Mouse (Mus musculus) midbrain, embryonic 16.5 days (tissue): Measurements from ENCODE around the gene Ercc6. TPM values are rescaled to one million over a fixed set of nuclear protein-coding genes. Genes with fewer than 3 reads are reported as not detected.

ENCODE experiments used
- ATAC-seq: fragments of 200-750 bp; cut with Nextera tagmentation; 2 replicates; pipeline ENCODE4 v1.8.0; 2017; ENCODE audit warnings: moderate TSS enrichment
- H3K27ac ChIP-seq: fragments of 300-500 bp; sonication (generic); 2 replicates; pipeline ENCODE4 v1.5.1; 2014; ENCODE audit warnings: mild to moderate bottlenecking, low read length, mixed read lengths
- H3K27me3 ChIP-seq: fragments of 300-500 bp; sonication (generic); 2 replicates; pipeline ENCODE4 v1.6.1; 2014; ENCODE audit warnings: low read depth, low read length, mixed read lengths; ENCODE audit not compliant: control insufficient read depth, insufficient read depth
- H3K36me3 ChIP-seq: fragments of 300-500 bp; sonication (generic); 2 replicates; pipeline ENCODE4 v1.6.1; 2014; ENCODE audit warnings: mild to moderate bottlenecking, low read length, moderate library complexity, mixed read lengths; ENCODE audit not compliant: control insufficient read depth, insufficient read depth
- H3K4me1 ChIP-seq: fragments of 300-500 bp; sonication (generic); 2 replicates; pipeline ENCODE4 v1.6.1; 2014; ENCODE audit warnings: mild to moderate bottlenecking, low read length, mixed read lengths; ENCODE audit not compliant: control insufficient read depth, insufficient read depth
- H3K4me2 ChIP-seq: fragments of 300-500 bp; sonication (generic); 2 replicates; pipeline ENCODE4 v1.6.1; 2014; ENCODE audit warnings: mild to moderate bottlenecking, low read length, mixed read lengths
- H3K4me3 ChIP-seq: fragments of 300-500 bp; sonication (generic); 2 replicates; pipeline ENCODE4 v1.5.1; 2014; ENCODE audit warnings: low read depth, mild to moderate bottlenecking, low read length, moderate library complexity, mixed read lengths
- H3K9ac ChIP-seq: fragments of 300-500 bp; sonication (generic); 2 replicates; pipeline ENCODE4 v1.6.1; 2014; ENCODE audit warnings: low read depth, low read length, mixed read lengths
- H3K9me3 ChIP-seq: fragments of 300-500 bp; sonication (generic); replicated peaks from 2 replicates; pipeline ENCODE4 v1.6.1; 2014; ENCODE audit warnings: mild to moderate bottlenecking, low read length, mixed read lengths; ENCODE audit not compliant: control insufficient read depth, poor library complexity, severe bottlenecking
- WGBS: fragments of 180-500 bp; shearing (Covaris S2); extraction: QIAGEN DNeasy Blood & Tissue Kit; methylation state at CpG from one replicate; pipeline ENCODE4 v1.1.7; 2014; 5-methylcytosine and 5-hydroxymethylcytosine counted together
- polyA plus RNA-seq: library from polyadenylated mRNA; unstranded; fragments of >200 nt; fragmentation: Nextera tagmentation; extraction: Ambion mirVana; gene quantifications from 2 replicates; pipeline ENCODE4 v1.2.1, GENCODE M21; 2015

Ercc6 gene
- polyA plus RNA-seq, 1 experiment from 2014 or later: 30.3 TPM

- 98% methylated on average over 2 of the region's 2 CpGs for WGBS
- Histone ChIP-seq H3K4me1 (no peaks in the 10 kb centered on the region), H3K4me3 (no peak overlapping the region), H3K36me3 (peaks cover 7% of the 10 kb centered on the region), H3K4me2 (no peak overlapping the region), H3K9ac (no peak overlapping the region), H3K27ac (no peak overlapping the region), H3K27me3 (no peaks in the 10 kb centered on the region), H3K9me3 (no peaks in the 10 kb centered on the region)
- no peak for ATAC-seq
Measured at GRCm38 (mm10) chr14:32578420-32578819, 65.1 kb downstream of the Ercc6 start.

- no peaks in the 10 kb centered on the region for H3K4me1 ChIP-seq
- WGBS: 91% methylated on average over 9 of the region's 9 CpGs
- no peaks in the 10 kb centered on the region; the same call in 1 of the 2 replicates for H3K9me3 ChIP-seq
- H3K27ac ChIP-seq: no peak overlapping the region
- H3K4me2 ChIP-seq: no peak overlapping the region
- no peak for ATAC-seq
- no peaks in the 10 kb centered on the region for H3K36me3 ChIP-seq
- no peak overlapping the region for H3K9ac ChIP-seq
- H3K4me3 ChIP-seq: no peak overlapping the region
- H3K27me3 ChIP-seq: no peaks in the 10 kb centered on the region
Measured at GRCm38 (mm10) chr14:32583696-32584095, 70.4 kb downstream of the Ercc6 start.

DNA sequence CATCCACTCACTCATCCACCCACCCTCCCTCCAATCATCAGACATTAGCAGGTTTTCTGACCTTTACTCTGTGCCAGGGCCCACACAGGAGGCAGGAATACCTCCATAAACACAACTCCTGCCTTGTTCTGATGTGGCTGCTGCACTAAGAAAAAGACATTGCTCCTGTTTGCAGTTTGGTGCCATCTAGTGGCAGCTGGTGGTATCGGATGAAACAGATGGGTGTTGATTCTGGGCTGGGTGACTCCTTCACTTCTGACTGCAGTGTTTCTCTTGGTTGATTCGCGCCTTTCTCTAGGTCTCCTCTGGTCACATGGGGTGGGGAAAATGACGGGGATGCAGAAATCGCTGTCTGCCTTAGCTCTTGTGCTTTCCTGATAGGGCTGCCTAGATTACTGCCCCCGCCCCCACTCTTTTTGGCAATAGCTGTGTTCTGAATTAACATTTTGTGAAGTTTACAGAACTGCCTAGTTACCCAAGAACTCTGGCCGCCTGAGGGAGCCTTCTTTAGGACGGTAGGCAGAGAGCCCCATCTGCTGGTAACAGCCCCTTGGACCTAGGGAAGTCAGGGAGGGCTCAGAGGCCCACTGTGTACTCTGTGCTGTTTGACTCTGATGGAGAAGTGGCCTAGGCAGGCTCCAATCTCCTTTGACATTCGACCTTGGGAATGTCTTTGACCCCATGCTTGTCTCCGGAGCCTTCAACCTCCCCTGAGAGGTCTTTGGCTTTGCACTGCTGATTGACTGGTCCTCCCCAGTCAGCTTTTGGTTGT is 73.9 kb downstream of the Ercc6 start:
- H3K9ac ChIP-seq: no peak overlapping the region
- H3K4me3 ChIP-seq: no peak overlapping the region
- no peak overlapping the region for H3K4me2 ChIP-seq
- peak; percentile 62 for ATAC-seq
- H3K36me3 ChIP-seq: no peaks in the 10 kb centered on the region
- H3K4me1 ChIP-seq: no peaks in the 10 kb centered on the region
- 13% methylated on average over 10 of the region's 10 CpGs for WGBS
- H3K27me3 ChIP-seq: peaks cover 3% of the 10 kb centered on the region
- H3K9me3 ChIP-seq: no peaks in the 10 kb centered on the region; the same call in 1 of the 2 replicates
- no peak overlapping the region for H3K27ac ChIP-seq

GRCm38 (mm10) chr14:32590377-32590776 is 77.1 kb downstream of the Ercc6 start:
- H3K4me2 ChIP-seq: no peak overlapping the region
- H3K9me3 ChIP-seq: no peaks in the 10 kb centered on the region
- no peak overlapping the region for H3K27ac ChIP-seq
- no peak for ATAC-seq
- peaks cover 19% of the 10 kb centered on the region for H3K27me3 ChIP-seq
- 68% methylated on average over 3 of the region's 3 CpGs for WGBS
- no peaks in the 10 kb centered on the region for H3K36me3 ChIP-seq
- no peaks in the 10 kb centered on the region for H3K4me1 ChIP-seq
- no peak overlapping the region for H3K9ac ChIP-seq
- H3K4me3 ChIP-seq: no peak overlapping the region

- Histone ChIP-seq H3K4me3 (peak overlapping the region; percentile 30), H3K9ac (peak overlapping the region; percentile 40; the same call in 1 of the 2 replicates), H3K27ac (no peak overlapping the region), H3K9me3 (no peaks in the 10 kb centered on the region), H3K27me3 (peaks cover 50% of the 10 kb centered on the region), H3K36me3 (no peaks in the 10 kb centered on the region), H3K4me1 (peaks cover 26% of the 10 kb centered on the region), H3K4me2 (peak overlapping the region; percentile 56)
- under 1% methylated on average over 69 of the region's 78 CpGs for WGBS
- peak; percentile 36 for ATAC-seq
Measured at GRCm38 (mm10) chr14:32597232-32598231, 84.2 kb downstream of the Ercc6 start.

GRCm38 (mm10) chr14:32598437-32599219 is 85.3 kb downstream of the Ercc6 start:
- no peak for ATAC-seq
- H3K9ac ChIP-seq: no peak overlapping the region
- no peaks in the 10 kb centered on the region for H3K36me3 ChIP-seq
- peaks cover 26% of the 10 kb centered on the region for H3K4me1 ChIP-seq
- H3K4me3 ChIP-seq: peak overlapping the region; percentile 37
- no peaks in the 10 kb centered on the region for H3K9me3 ChIP-seq
- WGBS: 4% methylated on average over 23 of the region's 23 CpGs
- H3K27me3 ChIP-seq: peaks cover 52% of the 10 kb centered on the region
- H3K27ac ChIP-seq: no peak overlapping the region
- H3K4me2 ChIP-seq: peak overlapping the region; percentile 63

DNA sequence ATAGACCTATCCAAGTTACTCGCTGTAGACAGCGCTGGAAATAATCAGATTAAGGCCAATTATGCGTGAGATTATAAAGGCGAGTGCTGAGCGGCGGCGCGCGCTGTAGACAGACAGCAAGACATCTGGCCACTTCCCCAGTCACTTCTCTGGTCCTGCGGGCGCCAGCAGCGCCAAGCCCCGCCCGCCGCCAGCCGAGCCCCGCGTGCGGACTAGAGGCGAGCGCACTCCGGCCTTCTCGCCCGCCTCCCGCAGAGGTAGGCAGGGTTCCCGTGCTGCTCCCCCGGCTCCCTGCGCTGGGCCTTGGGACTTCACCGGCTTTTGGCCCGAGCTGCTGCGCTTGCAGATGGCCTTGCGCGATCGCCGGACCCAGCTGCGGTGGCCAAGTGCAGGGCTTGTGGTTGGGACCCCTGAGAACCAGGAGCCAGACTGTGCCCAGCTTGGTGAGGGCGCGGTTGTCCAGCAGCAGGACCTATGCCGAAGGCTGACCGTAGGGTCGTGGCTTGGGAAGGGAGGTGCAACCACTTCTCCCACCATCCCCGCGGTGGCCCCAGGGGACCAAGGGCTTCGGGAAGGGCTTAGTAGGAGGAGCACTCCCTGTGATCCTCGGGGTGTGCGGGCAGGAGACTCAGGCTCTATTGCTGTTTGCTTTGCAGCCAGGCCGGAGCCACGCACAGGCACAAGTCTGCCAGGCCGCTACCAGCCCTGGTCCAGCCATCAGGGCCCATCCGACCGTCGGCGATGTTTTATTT is 86.1 kb downstream of the Ercc6 start, which contains the start of gene Prrxl1:
Gene Prrxl1 (plus strand): TSS at position 118 of the 752 bp plus-strand sequence.
- peak within 1 kb of the TSS; percentile 37 for H3K4me3 ChIP-seq
- H3K9me3 ChIP-seq: no peaks in the 10 kb centered on the region
- H3K27me3 ChIP-seq: peaks cover 44% of the 10 kb centered on the region
- H3K4me2 ChIP-seq: peak within 1 kb of the TSS; percentile 63
- no peaks in the 10 kb centered on the region for H3K36me3 ChIP-seq
- peak within 1 kb of the TSS; percentile 36; the same call in 1 of the 2 replicates for H3K9ac ChIP-seq
- peaks cover 26% of the 10 kb centered on the region for H3K4me1 ChIP-seq
- no peak within 1 kb of the TSS for H3K27ac ChIP-seq
- peak; percentile 62 for ATAC-seq
- under 1% methylated on average over 53 of the region's 53 CpGs for WGBS

- Histone ChIP-seq H3K36me3 (no peaks in the 10 kb centered on the region), H3K9me3 (no peaks in the 10 kb centered on the region), H3K27me3 (peaks cover 38% of the 10 kb centered on the region), H3K4me1 (peaks cover 26% of the 10 kb centered on the region), H3K9ac (no peak overlapping the region), H3K27ac (no peak overlapping the region), H3K4me3 (peak overlapping the region; percentile 37; the same call in 1 of the 2 replicates), H3K4me2 (peak overlapping the region; percentile 63; the same call in 1 of the 2 replicates)
- 3% methylated on average over 16 of the region's 16 CpGs for WGBS
- peak; percentile 30; the same call in 1 of the 2 replicates for ATAC-seq
Measured at GRCm38 (mm10) chr14:32600110-32600509, 86.8 kb downstream of the Ercc6 start.
